Mouse (Mus musculus) C2C12 (cell line): ENCODE results near the gene Pidd1. TPM values are rescaled to one million over a fixed set of nuclear protein-coding genes. Genes with fewer than 3 reads are reported as not detected.
A peak's percentile ranks its signal among the peaks of the same experiment; 100 is the strongest.

Experiments used
- H3K27me3 ChIP-seq: one replicate; pipeline ENCODE4 v1.6.1; 2011; ENCODE audit not compliant: control insufficient read depth, insufficient read depth, insufficient read length
- H3K36me3 ChIP-seq: one replicate; pipeline ENCODE4 v1.6.1; 2011; ENCODE audit not compliant: control insufficient read depth, insufficient read depth
- H3K4me3 ChIP-seq: one replicate; pipeline ENCODE4 v1.5.1; 2011; ENCODE audit warnings: mild to moderate bottlenecking, control low read depth; ENCODE audit not compliant: poor library complexity, insufficient read depth, severe bottlenecking
- H3K79me2 ChIP-seq: one replicate; pipeline ENCODE4 v1.6.1; 2011; ENCODE audit not compliant: control insufficient read depth, insufficient read depth
- H3K79me3 ChIP-seq: one replicate; pipeline ENCODE4 v1.6.1; 2011; ENCODE audit warnings: low read depth, control low read depth
- H3ac ChIP-seq: one replicate; pipeline ENCODE3; 2011; ENCODE audit warnings: low read depth; ENCODE audit not compliant: control insufficient read depth, insufficient read length
- CEBPB ChIP-seq: IDR thresholded peaks from one replicate; pipeline ENCODE4 v1.6.1; 2011; ENCODE audit warnings: low read depth, mild to moderate bottlenecking, control low read depth, moderate library complexity
- CTCF ChIP-seq: IDR thresholded peaks from one replicate; pipeline ENCODE4 v1.5.1; 2011; ENCODE audit not compliant: control insufficient read depth, insufficient read depth, insufficient read length
- FOSL1 ChIP-seq: IDR thresholded peaks from one replicate; pipeline ENCODE4 v1.8.0; 2011; ENCODE audit warnings: mild to moderate bottlenecking, low read length; ENCODE audit not compliant: poor library complexity, insufficient read depth, severe bottlenecking
- MAX ChIP-seq: IDR thresholded peaks from one replicate; pipeline ENCODE4 v1.6.1; 2011; ENCODE audit warnings: mild to moderate bottlenecking, control low read depth
- MYOD1 ChIP-seq: IDR thresholded peaks from one replicate; pipeline ENCODE4 v1.6.1; 2011; ENCODE audit warnings: low read depth; ENCODE audit not compliant: control insufficient read depth, insufficient read length
- MYOG ChIP-seq: IDR thresholded peaks from one replicate; pipeline ENCODE4 v1.6.1; 2011; ENCODE audit not compliant: control insufficient read depth, insufficient read length; ENCODE audit errors: extremely low read depth
- USF1 ChIP-seq: IDR thresholded peaks from one replicate; pipeline ENCODE4 v1.6.1; 2011; ENCODE audit warnings: low read depth, mild to moderate bottlenecking, control low read depth, moderate library complexity
- long read RNA-seq, 2 experiments: library from polyadenylated mRNA; unstranded; transcript quantifications; one replicate each; pipeline ENCODE4 v2.0.0; 2019 to 2020
- polyA plus RNA-seq: library from polyadenylated mRNA; unstranded; fragments of >200 nt; fragmentation: generic; extraction: Trizol; gene quantifications from one replicate; pipeline ENCODE4 v1.2.1, GENCODE M21; 2012; ENCODE audit warnings: missing spikeins

Gene Pidd1
- 9.5 TPM for polyA plus RNA-seq
- long read RNA-seq, experiment 1, partial matches to known transcripts, result 1 of 4 reads
- long read RNA-seq, experiment 1, other reads (novel, unspliced or antisense), result 2 of 4 reads
- long read RNA-seq, experiment 2, transcript Pidd1-201 (16 exons, 3,357 nt), result minor isoform, 13 of 43 reads
- long read RNA-seq, experiment 2, transcript Pidd1-202 (15 exons, 2,900 nt), result major isoform, 14 of 43 reads
- long read RNA-seq, experiment 2, partial matches to known transcripts, result 1 of 43 reads
- long read RNA-seq, experiment 2, other reads (novel, unspliced or antisense), result 15 of 43 reads

DNA sequence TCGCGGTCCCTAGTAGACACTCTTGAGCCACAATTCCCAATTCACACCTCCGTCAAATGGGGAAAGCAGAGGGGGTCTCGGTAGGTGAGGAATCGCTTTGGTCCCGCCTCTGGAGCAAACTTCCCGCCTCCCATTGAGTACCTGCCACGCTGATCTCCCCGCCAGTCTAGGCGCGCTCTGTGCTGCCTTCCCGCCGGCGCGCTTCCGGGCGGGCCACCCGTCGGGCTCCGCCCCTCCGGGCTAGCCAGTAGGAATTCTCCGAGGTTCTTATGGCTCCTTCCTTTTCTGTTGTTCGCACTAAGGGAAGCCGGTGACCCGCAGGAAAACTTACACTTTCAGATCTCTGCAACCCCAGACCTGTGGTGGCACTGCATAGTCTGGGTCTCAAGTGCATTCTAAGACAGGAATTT, at the start of gene Pidd1:
TSS of gene Pidd1 (minus strand) at position 198 of the 410 bp plus-strand sequence.
- H3K4me3 ChIP-seq, result peak within 1 kb of the TSS; percentile 49
- H3K36me3 ChIP-seq, result peaks cover 31% of the 10 kb centered on the region
- TF ChIP-seq MAX (peak; percentile 41), MYOG (no peak)
- peaks cover 13% of the 10 kb centered on the region for H3K79me3 ChIP-seq
- H3K79me2 ChIP-seq, result peaks cover 42% of the 10 kb centered on the region
- H3ac ChIP-seq, result peak within 1 kb of the TSS; percentile 78
- no peaks in the 10 kb centered on the region for H3K27me3 ChIP-seq

DNA sequence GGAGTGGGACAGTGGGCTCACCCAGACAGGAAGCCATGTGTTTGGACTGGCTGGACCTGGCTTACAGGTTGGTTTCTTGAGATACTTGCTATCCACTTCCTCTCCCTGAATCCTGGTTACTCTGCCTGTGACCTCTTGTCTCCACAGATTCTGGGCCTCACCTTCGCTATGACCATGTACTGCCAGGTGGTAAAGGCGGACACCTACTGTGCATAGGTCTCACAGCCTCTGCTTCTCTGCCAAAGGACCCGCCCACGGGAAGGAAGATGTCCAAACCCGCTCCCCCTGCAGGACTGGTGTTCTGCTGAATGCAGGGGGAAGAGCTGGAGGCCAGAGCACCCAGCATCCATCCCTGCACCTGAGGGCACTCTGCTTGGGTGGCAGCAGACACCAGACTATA, 48.9 kb upstream of the Pidd1 start:
- H3K79me3 ChIP-seq, result peaks cover 3% of the 10 kb centered on the region
- H3ac ChIP-seq, result no peak overlapping the region
- H3K27me3 ChIP-seq, result no peaks in the 10 kb centered on the region
- H3K36me3 ChIP-seq, result peaks cover 48% of the 10 kb centered on the region
- no peak overlapping the region for H3K4me3 ChIP-seq
- no peak for TF ChIP-seq CEBPB
- TF ChIP-seq CTCF, result no peak
- no peak for TF ChIP-seq MYOG
- no peak for TF ChIP-seq MAX
- TF ChIP-seq FOSL1, result no peak
- peaks cover 5% of the 10 kb centered on the region for H3K79me2 ChIP-seq

DNA sequence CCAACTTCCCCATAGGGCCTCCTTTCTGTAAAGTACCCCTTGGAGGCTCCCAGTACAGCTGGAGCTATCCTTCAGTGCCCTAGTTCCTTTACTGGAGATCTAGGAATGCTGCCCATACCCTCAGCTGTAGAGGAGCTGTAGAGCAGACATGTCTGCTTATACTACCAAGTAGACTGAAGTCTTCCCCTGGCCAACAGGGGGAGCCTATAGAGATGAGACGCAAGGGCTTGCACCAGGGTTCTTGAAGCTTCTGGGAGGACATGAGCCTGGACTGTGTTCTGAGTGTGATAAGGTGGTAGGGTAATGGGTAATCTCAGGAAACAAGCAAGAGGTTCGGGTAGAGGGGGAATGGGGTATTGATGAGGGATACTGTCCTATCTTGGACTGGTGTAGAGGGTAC, 47.3 kb upstream of the Pidd1 start:
- Histone ChIP-seq H3K79me2 (peaks cover 10% of the 10 kb centered on the region), H3K27me3 (no peaks in the 10 kb centered on the region), H3K4me3 (no peak overlapping the region), H3K79me3 (peaks cover 4% of the 10 kb centered on the region), H3K36me3 (peaks cover 56% of the 10 kb centered on the region), H3ac (no peak overlapping the region)
- TF ChIP-seq CEBPB, result no peak
- no peak for TF ChIP-seq FOSL1
- TF ChIP-seq MYOD1, result no peak
- no peak for TF ChIP-seq CTCF
- no peak for TF ChIP-seq MYOG
- TF ChIP-seq USF1, result no peak
- no peak for TF ChIP-seq MAX

DNA sequence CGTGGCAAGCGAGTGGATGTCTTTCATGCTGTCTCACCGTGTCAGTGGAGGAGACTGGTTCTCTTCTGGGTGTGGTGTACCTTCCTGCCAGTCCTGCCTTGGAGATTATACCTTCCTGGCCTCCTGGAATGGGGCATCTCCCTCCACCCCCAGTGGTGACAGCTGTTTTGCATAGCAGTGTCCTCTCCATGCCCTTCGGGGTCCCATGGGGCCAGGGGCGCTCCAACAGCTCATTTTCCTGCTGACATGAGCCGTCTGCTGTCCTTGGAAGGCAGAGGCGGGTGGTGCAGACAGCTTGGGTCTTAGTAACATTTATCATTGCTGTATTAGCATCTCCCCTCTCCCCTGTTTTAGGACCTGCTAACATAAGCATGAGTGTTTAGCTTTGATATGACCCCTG, 43.3 kb upstream of the Pidd1 start:
- peaks cover 60% of the 10 kb centered on the region for H3K36me3 ChIP-seq
- peaks cover 26% of the 10 kb centered on the region for H3K79me3 ChIP-seq
- peaks cover 41% of the 10 kb centered on the region for H3K79me2 ChIP-seq
- H3K27me3 ChIP-seq, result no peaks in the 10 kb centered on the region
- no peak overlapping the region for H3ac ChIP-seq
- H3K4me3 ChIP-seq, result no peak overlapping the region
- TF ChIP-seq MAX, result no peak
- TF ChIP-seq CEBPB, result no peak
- no peak for TF ChIP-seq MYOG
- no peak for TF ChIP-seq FOSL1
- TF ChIP-seq CTCF, result no peak
- no peak for TF ChIP-seq MYOD1
- TF ChIP-seq USF1, result no peak

DNA sequence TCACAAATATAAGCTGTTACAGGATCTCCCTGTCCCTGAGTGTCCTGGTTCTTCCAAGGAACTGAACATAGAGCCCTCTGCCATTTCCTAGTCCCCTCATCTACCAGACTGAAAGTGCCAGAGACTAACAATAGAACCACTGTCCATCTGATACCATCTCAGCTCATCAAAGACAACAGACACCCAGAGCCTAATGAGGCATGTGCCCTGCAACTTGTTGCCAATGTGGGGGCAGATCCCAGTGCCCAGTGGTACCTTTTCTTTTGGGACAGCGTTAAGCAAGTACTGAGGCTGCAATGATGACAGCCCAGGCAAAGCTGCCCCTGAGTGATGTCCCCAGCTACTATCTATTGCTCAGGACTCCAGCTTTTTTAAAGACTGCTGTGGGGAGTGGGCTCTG, 42.4 kb upstream of the Pidd1 start:
- no peak overlapping the region for H3ac ChIP-seq
- peaks cover 50% of the 10 kb centered on the region for H3K79me2 ChIP-seq
- H3K36me3 ChIP-seq, result peaks cover 51% of the 10 kb centered on the region
- no peaks in the 10 kb centered on the region for H3K27me3 ChIP-seq
- H3K4me3 ChIP-seq, result no peak overlapping the region
- no peak for TF ChIP-seq FOSL1
- no peak for TF ChIP-seq MAX
- TF ChIP-seq MYOD1, result no peak
- TF ChIP-seq MYOG, result no peak
- TF ChIP-seq USF1, result no peak
- TF ChIP-seq CTCF, result no peak
- no peak for TF ChIP-seq CEBPB
- peaks cover 31% of the 10 kb centered on the region for H3K79me3 ChIP-seq

DNA sequence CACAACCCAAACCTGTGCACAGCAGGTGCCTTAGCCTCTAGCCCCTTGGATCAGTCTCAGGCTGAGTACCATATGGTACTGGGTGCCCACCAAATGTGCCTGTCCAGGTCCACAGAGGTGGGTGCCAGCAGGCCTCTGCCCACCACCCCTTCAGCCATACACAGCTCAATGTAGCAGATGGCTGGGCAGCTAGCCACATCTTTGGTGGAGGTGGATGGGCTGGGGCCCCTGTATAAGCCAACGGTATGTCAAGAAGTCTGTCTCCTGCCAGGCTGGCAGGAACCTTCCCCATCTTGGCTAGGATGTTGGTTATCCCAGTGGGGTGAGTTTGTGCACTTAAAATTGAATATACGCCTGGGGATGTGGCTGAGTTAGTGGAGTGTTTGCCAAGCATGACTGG, 41.8 kb upstream of the Pidd1 start:
- H3K79me3 ChIP-seq, result peaks cover 38% of the 10 kb centered on the region
- no peak overlapping the region for H3ac ChIP-seq
- H3K79me2 ChIP-seq, result peaks cover 56% of the 10 kb centered on the region
- H3K36me3 ChIP-seq, result peaks cover 45% of the 10 kb centered on the region
- no peak overlapping the region for H3K4me3 ChIP-seq
- H3K27me3 ChIP-seq, result no peaks in the 10 kb centered on the region
- no peak for TF ChIP-seq USF1
- TF ChIP-seq CTCF, result no peak
- no peak for TF ChIP-seq MYOD1
- TF ChIP-seq MAX, result no peak
- TF ChIP-seq MYOG, result no peak
